Mouse (Mus musculus): ENCODE measurements around the gene Sycp3. TPM values are rescaled to one million over a fixed set of nuclear protein-coding genes. Genes with fewer than 3 reads are reported as not detected.

Gene Sycp3
- polyA plus RNA-seq (2012; ENCODE audit: insufficient read depth, insufficient read length, low replicate concordance, missing spikeins) = not detected in 2 replicates

DNA sequence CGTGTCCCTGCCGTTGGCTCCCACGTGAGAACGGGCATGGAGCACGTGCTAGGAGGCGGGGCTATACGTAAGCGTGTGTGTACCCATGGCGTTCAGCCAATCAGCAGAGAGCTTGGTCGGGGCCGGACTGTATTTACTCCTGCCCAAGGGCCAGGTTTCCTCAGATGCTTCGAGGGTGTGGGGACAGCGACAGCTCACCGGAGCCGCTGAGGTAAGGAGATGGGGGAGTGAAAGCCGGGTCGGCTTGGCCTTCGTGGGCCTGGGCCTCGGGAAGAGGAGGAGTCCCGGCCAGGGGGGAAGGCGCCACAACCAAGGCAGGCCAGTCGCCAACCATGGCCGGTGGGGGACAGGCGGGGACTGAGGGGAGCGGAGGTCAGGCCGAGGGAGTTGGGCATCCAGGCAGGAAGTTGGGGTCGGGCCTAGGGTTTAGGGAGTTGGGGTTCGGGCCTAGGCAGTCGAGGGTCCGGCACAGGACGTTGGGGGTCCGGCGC is at the start of gene Sycp3:
Gene Sycp3, plus strand, starts transcription at position 68 of the 491 bp plus-strand sequence.
- WGBS = 85% methylated on average over 33 of the region's 33 CpGs
- Histone ChIP-seq H3K27ac (ENCODE audit: insufficient read depth, low read depth, low read length) (no peak within 1 kb of the TSS), H3K4me1 (ENCODE audit: control insufficient read depth, insufficient read depth, low read length) (no peaks in the 10 kb centered on the region), H3K4me3 (ENCODE audit: insufficient read depth, low read depth, low read length) (no peak within 1 kb of the TSS)
- TF ChIP-seq POLR2A (IDR thresholded peaks at IDR 0.05; ENCODE audit: insufficient read depth, low read depth, low read length) (no peak), CTCF (IDR thresholded peaks at IDR 0.05; ENCODE audit: insufficient read depth, low read depth, low read length) (no peak)

DNA sequence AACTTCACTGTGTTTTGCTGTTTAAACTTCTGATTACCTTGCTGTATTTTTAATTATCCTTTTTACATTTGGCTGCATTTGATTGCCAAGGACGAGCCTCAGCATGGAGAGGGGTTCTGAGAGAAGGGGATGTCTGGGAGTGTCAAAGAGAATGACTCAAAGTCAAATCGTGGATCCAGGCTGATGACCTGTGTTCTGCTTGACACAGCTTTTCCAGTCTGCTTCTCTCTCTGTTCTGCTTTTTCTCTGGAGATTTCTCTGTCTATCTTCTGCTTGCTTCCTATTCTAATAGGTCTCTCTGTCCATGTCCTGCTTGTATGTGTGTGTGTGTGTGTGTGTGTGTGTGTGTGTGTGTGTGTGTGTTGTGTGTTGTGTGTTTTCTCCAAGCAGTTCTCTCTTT is 49.6 kb upstream of the Sycp3 start:
- WGBS = 71% methylated on average over 2 of the region's 2 CpGs
- TF ChIP-seq CTCF (IDR thresholded peaks at IDR 0.05; ENCODE audit: insufficient read depth, low read depth, low read length) (no peak), POLR2A (IDR thresholded peaks at IDR 0.05; ENCODE audit: insufficient read depth, low read depth, low read length) (no peak)
- Histone ChIP-seq H3K27ac (ENCODE audit: insufficient read depth, low read depth, low read length) (no peak overlapping the region), H3K4me3 (ENCODE audit: insufficient read depth, low read depth, low read length) (no peak overlapping the region), H3K4me1 (ENCODE audit: control insufficient read depth, insufficient read depth, low read length) (peaks cover 11% of the 10 kb centered on the region)

DNA sequence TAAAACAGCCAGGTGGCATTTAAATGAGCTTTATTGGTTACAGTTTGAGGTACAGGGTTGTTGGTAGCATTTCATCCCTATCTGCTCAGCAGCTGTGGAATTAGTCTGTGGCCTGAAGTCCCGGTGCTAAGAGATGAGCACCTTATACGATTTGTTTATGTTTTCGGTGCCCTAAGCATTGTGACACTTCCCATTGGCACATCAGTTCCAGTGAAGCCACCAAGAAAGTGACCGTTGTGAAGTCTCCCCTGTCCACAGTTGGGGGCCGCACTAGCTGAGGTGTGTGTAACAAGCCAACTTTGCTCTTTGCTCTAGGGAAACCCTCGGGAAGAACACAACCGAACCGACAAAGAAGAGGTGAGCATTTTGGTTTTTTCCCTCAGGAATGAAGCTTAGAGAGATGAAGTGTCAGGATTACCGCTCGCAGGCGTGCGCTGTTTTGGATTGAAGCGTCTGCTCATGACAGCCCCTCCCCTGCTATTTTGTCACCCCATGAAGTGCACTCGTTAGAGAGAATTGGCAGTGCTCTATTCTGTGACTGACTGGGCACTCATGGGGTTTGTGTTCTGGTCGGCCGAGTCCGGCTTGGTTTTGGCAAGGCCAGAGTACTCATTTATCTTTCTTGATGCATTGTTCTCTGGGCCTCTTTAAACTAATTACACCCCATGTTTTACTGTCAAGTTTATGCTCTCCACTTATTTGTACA is 46.9 kb upstream of the Sycp3 start:
- Histone ChIP-seq H3K4me3 (ENCODE audit: insufficient read depth, low read depth, low read length) (no peak overlapping the region), H3K4me1 (ENCODE audit: control insufficient read depth, insufficient read depth, low read length) (peaks cover 11% of the 10 kb centered on the region), H3K27ac (ENCODE audit: insufficient read depth, low read depth, low read length) (no peak overlapping the region)
- TF ChIP-seq CTCF (IDR thresholded peaks at IDR 0.05; ENCODE audit: insufficient read depth, low read depth, low read length) = no peak
- TF ChIP-seq POLR2A (IDR thresholded peaks at IDR 0.05; ENCODE audit: insufficient read depth, low read depth, low read length) = no peak
- 62% methylated on average over 17 of the region's 17 CpGs for WGBS

DNA sequence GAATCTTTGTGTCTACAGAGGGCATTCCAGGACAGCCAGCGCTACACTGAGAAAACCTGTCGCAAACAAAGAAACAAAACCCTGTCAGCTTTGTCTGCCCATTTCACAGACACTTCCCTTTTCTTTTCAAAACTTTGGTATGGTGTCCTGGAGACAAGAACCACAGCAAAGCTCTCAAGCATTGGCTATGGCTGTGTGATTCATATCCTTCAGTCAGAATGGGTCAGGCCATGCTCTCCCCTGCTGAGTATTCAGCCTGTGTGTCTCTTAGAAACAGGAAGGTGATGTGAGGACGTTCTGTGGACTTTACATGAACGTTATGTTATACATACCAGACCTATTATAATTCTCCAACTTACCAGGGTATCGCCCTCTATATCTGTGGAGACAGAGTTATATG is 41.7 kb upstream of the Sycp3 start:
- Histone ChIP-seq H3K4me3 (ENCODE audit: insufficient read depth, low read depth, low read length) (no peak overlapping the region), H3K4me1 (ENCODE audit: control insufficient read depth, insufficient read depth, low read length) (peaks cover 24% of the 10 kb centered on the region), H3K27ac (ENCODE audit: insufficient read depth, low read depth, low read length) (no peak overlapping the region)
- 89% methylated on average over 5 of the region's 5 CpGs for WGBS
- no peak for TF ChIP-seq POLR2A (IDR thresholded peaks at IDR 0.05; ENCODE audit: insufficient read depth, low read depth, low read length)
- no peak for TF ChIP-seq CTCF (IDR thresholded peaks at IDR 0.05; ENCODE audit: insufficient read depth, low read depth, low read length)

DNA sequence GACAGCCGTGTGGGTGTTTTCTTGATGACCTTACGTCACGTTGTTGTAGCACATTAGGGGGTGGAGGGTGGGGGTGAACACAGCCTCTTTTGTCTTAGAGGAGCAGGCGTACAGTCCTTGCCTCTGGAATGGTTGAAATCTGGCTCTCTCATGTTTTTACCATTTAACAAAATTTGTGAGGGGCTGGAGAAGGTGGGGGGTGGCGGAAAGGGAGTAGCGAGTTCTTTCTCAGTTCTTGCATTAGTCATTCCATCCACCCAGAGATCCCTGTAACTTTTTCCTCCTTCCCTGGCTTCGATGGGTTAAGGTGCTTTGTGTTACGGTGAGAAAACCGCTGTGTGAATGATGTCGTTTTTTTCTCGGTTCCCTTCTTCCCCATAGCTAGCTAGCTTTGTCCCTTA is 39.2 kb upstream of the Sycp3 start:
- Histone ChIP-seq H3K27ac (ENCODE audit: insufficient read depth, low read depth, low read length) (no peak overlapping the region), H3K4me1 (ENCODE audit: control insufficient read depth, insufficient read depth, low read length) (peaks cover 21% of the 10 kb centered on the region), H3K4me3 (ENCODE audit: insufficient read depth, low read depth, low read length) (no peak overlapping the region)
- TF ChIP-seq POLR2A (IDR thresholded peaks at IDR 0.05; ENCODE audit: insufficient read depth, low read depth, low read length) = no peak
- TF ChIP-seq CTCF (IDR thresholded peaks at IDR 0.05; ENCODE audit: insufficient read depth, low read depth, low read length) = no peak
- 48% methylated on average over 11 of the region's 11 CpGs for WGBS

DNA sequence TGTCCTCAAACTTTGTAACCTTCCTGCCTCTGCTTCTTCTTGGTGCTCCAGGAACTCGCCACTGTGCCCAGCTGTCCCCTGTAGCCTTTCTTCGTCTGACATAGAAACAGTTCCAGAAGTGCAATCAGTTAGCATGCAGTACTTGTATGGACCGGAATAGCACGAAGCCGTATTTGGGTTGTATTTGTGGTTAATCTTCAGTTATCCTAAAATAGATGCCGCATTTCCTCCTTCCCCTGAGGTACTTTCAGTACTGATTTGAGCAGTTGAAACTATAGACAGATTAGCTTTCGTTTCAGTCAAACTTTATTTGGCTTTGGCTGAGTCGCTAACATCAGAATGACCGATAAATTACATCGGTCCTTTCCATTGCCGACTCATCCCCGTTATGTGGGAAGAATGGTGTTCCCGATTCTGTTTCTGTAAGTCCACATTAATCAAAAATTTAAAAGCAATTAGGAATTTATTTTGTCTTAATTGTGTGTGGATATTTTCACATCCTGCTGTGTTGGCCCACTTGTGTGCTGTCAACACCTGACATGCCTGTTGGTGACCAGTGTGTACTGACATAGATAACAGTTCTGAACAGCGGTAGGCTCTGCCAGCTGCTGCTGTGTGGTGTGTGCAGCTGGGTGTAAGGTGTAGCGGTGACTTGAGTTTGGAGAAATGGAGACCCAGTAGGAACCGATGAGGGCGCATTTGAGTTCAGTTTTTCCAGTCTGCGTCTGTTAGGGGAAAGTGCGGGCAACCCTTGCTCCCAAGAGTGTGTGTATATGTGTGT is 38.5 kb upstream of the Sycp3 start:
- TF ChIP-seq POLR2A (IDR thresholded peaks at IDR 0.05; ENCODE audit: insufficient read depth, low read depth, low read length) = no peak
- no peak for TF ChIP-seq CTCF (IDR thresholded peaks at IDR 0.05; ENCODE audit: insufficient read depth, low read depth, low read length)
- peaks cover 21% of the 10 kb centered on the region for H3K4me1 ChIP-seq (ENCODE audit: control insufficient read depth, insufficient read depth, low read length)
- H3K27ac ChIP-seq (ENCODE audit: insufficient read depth, low read depth, low read length) = no peak overlapping the region
- no peak overlapping the region for H3K4me3 ChIP-seq (ENCODE audit: insufficient read depth, low read depth, low read length)
- 87% methylated on average over 19 of the region's 19 CpGs for WGBS

DNA sequence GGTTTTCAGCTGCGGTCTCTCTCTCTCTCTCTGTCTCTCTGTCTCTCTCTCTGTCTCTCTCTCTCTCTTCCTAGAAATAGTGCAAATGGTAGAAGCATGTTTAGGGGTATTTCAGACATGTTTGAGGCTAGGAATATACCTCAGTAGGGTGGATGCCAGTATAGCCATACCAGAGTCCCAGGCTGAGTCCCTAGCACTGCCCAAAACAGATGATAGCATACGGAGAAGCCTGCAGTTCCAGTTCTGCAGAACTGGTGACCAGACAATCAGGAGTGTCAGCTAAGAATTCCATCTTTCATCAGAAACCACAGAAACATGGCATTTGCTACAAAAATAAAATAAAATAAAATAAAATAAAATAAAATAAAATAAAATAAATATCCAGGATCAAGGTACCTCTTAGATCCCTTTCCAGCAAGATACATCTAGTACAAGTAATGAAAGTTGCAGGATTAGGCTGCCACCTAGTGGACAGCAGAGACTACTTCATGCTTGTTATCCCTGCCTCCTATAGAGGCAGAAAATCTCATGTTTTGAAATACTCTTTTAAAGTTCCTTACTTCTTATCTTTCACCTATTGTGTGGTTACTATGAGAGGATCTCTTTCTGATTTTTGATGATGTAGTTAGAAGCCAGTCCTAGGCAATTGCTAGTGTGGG is 33.1 kb upstream of the Sycp3 start:
- peaks cover 2% of the 10 kb centered on the region; the same call in 1 of the 2 replicates for H3K4me1 ChIP-seq (ENCODE audit: control insufficient read depth, insufficient read depth, low read length)
- WGBS = 94% methylated on average over 2 of the region's 2 CpGs
- TF ChIP-seq POLR2A (IDR thresholded peaks at IDR 0.05; ENCODE audit: insufficient read depth, low read depth, low read length) = no peak
- TF ChIP-seq CTCF (IDR thresholded peaks at IDR 0.05; ENCODE audit: insufficient read depth, low read depth, low read length) = no peak
- no peak overlapping the region for H3K4me3 ChIP-seq (ENCODE audit: insufficient read depth, low read depth, low read length)
- H3K27ac ChIP-seq (ENCODE audit: insufficient read depth, low read depth, low read length) = no peak overlapping the region

DNA sequence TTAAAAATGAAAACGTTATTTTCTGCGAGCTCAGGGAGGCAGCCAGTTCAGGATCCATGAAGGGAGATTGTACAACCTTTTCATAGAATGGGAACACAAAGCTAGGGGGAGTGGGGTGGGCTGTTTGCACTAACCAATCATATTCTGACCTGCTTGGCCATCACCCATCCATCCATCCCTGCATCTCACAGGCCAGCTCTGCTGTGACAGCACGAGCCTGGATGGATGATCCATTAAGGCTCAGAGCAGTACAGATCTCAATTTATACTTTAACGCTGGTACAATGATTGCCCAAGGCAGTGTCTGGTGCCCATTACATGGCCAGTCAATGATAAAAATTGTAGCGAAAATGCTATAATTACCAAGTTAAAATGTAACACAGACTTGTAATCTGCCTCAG is 32.5 kb upstream of the Sycp3 start:
- H3K27ac ChIP-seq (ENCODE audit: insufficient read depth, low read depth, low read length) = no peak overlapping the region
- TF ChIP-seq POLR2A (IDR thresholded peaks at IDR 0.05; ENCODE audit: insufficient read depth, low read depth, low read length) (no peak), CTCF (IDR thresholded peaks at IDR 0.05; ENCODE audit: insufficient read depth, low read depth, low read length) (no peak)
- H3K4me3 ChIP-seq (ENCODE audit: insufficient read depth, low read depth, low read length) = no peak overlapping the region
- no peaks in the 10 kb centered on the region for H3K4me1 ChIP-seq (ENCODE audit: control insufficient read depth, insufficient read depth, low read length)
- WGBS = 52% methylated on average over 5 of the region's 5 CpGs
